Mouse (Mus musculus) mammary gland, adult 2 months (tissue): ENCODE results near the gene Snap23. TPM values are rescaled to one million over a fixed set of nuclear protein-coding genes. Genes with fewer than 3 reads are reported as not detected.

Experiments used
- polyA plus RNA-seq: library from polyadenylated mRNA; depleted of rRNA; stranded (reverse); fragments of >200 nt; gene quantifications from 2 replicates; pipeline ENCODE4 v1.2.3, GENCODE M21; 2012; ENCODE audit warnings: low replicate concordance; rRNA removed

Snap23 gene
- 3.6 and 12.2 TPM in 2 replicates for polyA plus RNA-seq

DNA sequence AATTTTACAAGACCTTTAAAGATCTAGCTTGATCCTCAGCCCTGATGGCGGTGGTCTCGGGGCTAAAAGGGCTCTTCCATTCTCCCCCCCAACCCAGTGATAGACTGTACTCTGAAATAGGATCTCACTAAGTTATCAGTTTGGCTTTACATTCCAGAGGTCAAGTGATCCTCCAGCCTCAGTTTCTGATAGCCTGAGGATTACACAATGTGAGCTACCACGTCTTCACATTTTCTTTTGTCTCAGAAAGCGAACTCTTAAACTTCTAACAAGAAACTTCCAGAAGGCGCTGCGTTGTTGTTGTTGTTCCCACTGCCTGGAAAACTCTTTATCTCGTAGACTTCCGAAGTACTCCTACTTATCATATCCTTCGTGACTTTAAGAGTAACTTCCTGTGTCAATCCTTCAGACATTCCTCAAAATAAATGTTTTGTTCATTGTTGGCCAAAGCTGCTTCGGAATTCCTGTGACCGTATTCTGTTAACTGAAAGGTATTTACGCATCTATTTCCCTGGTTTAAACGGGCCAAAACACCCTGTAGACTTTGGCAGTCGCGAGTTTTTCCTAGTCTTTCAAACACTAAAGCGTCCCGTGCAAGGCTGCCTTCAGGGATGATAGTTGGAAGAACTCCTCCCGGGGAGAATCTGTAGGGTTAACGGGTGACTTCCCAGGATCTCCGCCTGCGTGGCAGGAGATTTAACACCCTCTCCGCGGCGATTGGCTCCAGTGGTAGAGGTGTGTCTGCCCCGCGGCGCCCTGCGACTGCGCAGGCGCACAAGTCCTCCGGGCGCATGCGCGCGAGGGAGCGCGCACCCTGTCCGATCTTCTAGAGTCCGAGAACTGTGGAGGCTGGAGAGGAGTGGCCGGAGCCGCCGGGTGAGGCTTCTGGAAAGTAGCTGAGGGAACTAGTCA, at the start of gene Snap23:
Gene Snap23, plus strand, starts transcription at position 786 of the 912 bp plus-strand sequence.

DNA sequence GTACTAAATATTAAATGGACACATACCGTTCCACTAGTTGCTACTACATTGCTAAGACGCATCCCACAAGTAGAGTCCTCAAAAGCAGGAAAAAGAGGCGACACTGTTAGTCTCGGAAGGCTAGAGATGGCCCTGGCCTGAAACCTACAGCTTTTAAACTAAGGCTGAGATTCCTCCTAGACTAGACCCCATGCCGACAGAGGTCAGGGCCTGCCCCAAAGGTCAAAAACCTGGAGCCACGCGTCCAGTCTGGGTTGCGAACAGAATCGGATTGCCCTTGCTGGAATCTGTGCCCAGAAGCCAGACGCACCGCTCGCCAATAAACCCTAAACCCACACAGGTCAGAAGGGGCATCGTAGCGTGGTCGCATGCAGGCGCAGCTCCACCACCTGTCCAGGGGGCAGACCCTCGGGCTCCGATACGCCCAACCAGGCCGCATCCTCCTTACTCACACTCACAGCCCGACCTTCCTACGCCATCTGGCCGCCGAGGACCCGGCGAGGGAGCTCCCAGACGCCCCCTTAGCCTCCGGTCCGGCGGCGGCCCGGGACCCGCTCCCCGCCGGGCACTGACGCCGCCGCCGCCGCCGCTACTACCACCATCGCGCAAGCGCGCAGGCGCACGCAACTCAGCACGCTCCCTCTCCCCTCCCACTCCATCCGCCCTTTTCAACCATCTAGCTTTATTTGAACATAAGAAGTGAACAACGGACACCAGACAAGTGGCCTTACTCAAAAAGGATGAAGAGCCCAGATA, 4.1 kb upstream of the Snap23 start, which contains the start of gene Zfp106:
Gene Zfp106, minus strand, starts transcription at position 609 of the 756 bp plus-strand sequence.

DNA sequence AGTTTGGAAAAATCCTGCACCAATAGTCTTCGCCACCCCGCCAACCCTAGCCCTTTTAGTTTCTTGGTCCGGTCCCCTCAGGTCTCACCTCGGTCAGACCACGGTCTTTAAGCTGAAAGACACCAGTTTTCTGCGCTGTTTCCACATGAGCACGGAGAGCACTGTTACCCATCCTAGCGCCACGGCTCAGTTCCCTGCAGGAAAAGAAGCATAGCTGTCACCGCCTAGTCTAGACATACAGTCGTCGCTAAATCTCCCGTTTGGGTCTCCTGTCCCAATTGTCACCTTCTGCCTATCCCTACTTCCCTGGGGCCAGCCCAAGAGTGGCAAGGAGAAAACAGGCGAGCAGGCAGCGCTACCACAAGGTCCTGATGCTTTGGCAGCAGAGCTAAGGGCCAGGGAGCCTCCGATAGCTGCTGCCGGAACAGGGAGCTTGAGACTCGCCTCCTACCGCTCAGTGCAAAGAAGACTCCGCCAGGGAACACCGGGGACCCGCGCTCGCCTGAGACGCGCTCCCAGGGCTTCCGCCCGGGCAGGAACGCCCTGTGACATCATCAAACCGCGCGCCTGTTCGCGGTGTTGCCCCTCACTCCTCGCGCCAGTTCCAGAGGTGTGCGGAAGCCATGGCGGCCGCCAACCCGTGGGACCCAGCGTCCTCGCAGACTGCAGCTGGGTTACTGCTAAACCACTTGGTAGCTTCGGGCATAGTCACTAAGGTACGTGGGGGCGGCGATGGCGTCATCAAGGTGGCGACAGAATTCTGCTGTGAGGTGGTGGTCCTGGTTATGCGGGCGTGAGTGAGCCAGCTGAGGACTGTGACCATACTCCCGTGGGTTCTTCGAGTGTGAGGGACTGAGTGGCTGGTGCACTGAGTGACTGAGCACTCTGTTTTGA, 41.6 kb downstream of the Snap23 start, which contains the start of the genes Haus2 and Lrrc57:
Gene Haus2, plus strand, starts transcription at position 554 of the 894 bp plus-strand sequence.
Gene Lrrc57, minus strand, starts transcription at position 691 of the 894 bp plus-strand sequence.

DNA sequence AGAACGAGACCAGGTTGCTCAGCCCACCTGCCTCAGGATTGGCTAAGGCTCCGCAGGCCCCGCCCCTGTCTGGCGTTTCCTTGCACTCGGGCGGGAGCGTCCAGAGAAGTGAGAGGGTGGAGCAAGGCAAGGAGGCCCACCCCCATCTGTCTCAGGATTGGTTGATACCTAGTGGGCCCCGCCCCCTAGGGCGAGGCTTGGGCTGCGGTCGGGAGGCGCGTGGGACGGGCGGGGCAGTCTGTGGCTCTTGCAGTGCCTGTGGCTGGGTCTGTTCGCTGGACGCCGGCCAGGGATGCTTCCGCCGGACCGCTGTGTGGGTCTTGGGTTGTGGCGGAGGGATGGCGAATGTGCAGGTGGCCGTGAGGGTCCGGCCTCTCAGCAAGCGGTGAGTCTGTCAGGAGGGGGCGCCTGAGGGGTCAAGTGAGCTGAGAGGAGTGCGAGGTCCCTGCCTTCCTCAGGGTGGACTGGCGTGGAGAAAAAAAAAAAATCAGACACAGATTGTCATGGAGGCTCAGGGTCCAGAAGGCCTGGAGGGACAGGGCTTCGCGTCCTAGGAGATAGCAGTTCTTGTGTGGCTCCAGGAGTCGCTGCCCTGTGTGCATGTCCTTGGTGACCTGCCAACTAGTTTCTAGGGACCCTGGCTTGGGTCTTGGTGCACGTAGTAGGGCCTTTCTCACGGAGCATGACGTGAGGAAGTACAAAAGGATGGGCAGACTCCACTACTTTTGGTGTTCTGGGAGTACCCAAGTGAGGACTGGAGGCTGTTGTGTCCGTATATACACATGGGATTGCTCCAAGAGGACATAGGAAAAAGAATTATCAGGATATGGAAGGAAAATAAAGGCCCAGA, 61.6 kb downstream of the Snap23 start, which contains the start of gene Stard9:
Gene Stard9, plus strand, starts transcription at position 236 of the 850 bp plus-strand sequence.

Other genes with a start within 250 kb of the Snap23 start
- gene Vps39, start 214.5 kb upstream of the Snap23 start, polyA plus RNA-seq = 25.7 and 32.2 TPM in 2 replicates
- 17.6 and 27.6 TPM in 2 replicates for gene Ganc, start 163.8 kb upstream of the Snap23 start, polyA plus RNA-seq
- 6.5 and 18.1 TPM in 2 replicates for gene Tmem87a, start 163.6 kb upstream of the Snap23 start, polyA plus RNA-seq
- gene Capn3, start 111.7 kb upstream of the Snap23 start, polyA plus RNA-seq = 1.6 and 25.4 TPM in 2 replicates
- 51.8 and 142 TPM in 2 replicates for gene Zfp106, start 3.8 kb upstream of the Snap23 start, polyA plus RNA-seq
- gene Haus2, start 41.7 kb downstream of the Snap23 start, polyA plus RNA-seq = 1.3 and 3.4 TPM in 2 replicates
- 5.2 and 12.1 TPM in 2 replicates for gene Lrrc57, start 41.8 kb downstream of the Snap23 start, polyA plus RNA-seq
- gene Stard9, start 61.5 kb downstream of the Snap23 start, polyA plus RNA-seq = 8.2 and 18.1 TPM in 2 replicates